Mouse (Mus musculus) hindbrain, embryonic 13.5 days (tissue): ENCODE results near the gene Zfp385a. TPM values are rescaled to one million over a fixed set of nuclear protein-coding genes. Genes with fewer than 3 reads are reported as not detected.

Experiments
- ATAC-seq: fragments of 200-750 bp; cut with Nextera tagmentation; 2 replicates; pipeline ENCODE4 v1.8.0; 2017; ENCODE audit warnings: moderate TSS enrichment; ENCODE audit not compliant: low FRiP score
- H3K27ac ChIP-seq: fragments of 300-500 bp; sonication (generic); 2 replicates; pipeline ENCODE4 v1.5.1; 2015; ENCODE audit warnings: inconsistent platforms, mild to moderate bottlenecking, moderate library complexity
- H3K27me3 ChIP-seq: fragments of 300-500 bp; sonication (generic); 2 replicates; pipeline ENCODE4 v1.6.1; 2015; ENCODE audit warnings: mild to moderate bottlenecking, inconsistent platforms
- H3K36me3 ChIP-seq: fragments of 300-500 bp; sonication (generic); 2 replicates; pipeline ENCODE4 v1.6.1; 2015; ENCODE audit warnings: mild to moderate bottlenecking, inconsistent platforms
- H3K4me1 ChIP-seq: fragments of 300-500 bp; sonication (generic); replicated peaks from 2 replicates; pipeline ENCODE4 v1.6.1; 2015; ENCODE audit warnings: inconsistent platforms
- H3K4me2 ChIP-seq: fragments of 300-500 bp; sonication (generic); 2 replicates; pipeline ENCODE4 v1.6.1; 2015; ENCODE audit warnings: inconsistent platforms, mild to moderate bottlenecking, moderate library complexity
- H3K4me3 ChIP-seq: fragments of 300-500 bp; sonication (generic); 2 replicates; pipeline ENCODE4 v1.5.1; 2015; ENCODE audit warnings: mild to moderate bottlenecking, inconsistent platforms
- H3K9ac ChIP-seq: fragments of 300-500 bp; sonication (generic); 2 replicates; pipeline ENCODE4 v1.6.1; 2015; ENCODE audit warnings: mild to moderate bottlenecking, inconsistent platforms
- H3K9me3 ChIP-seq: fragments of 300-500 bp; sonication (generic); 2 replicates; pipeline ENCODE4 v1.6.1; 2016; ENCODE audit warnings: inconsistent platforms
- WGBS: fragments of 180-500 bp; shearing (Covaris S2); methylation state at CpG from one replicate; pipeline ENCODE4 v1.1.7; 2015; 5-methylcytosine and 5-hydroxymethylcytosine counted together
- polyA plus RNA-seq: library from polyadenylated mRNA; unstranded; fragments of >200 nt; fragmentation: Nextera tagmentation; extraction: Ambion mirVana; gene quantifications from 2 replicates; pipeline ENCODE4 v1.2.1, GENCODE M21; 2015

The Zfp385a gene
- polyA plus RNA-seq, 1 experiment from 2014 or later: 18.6 TPM

DNA sequence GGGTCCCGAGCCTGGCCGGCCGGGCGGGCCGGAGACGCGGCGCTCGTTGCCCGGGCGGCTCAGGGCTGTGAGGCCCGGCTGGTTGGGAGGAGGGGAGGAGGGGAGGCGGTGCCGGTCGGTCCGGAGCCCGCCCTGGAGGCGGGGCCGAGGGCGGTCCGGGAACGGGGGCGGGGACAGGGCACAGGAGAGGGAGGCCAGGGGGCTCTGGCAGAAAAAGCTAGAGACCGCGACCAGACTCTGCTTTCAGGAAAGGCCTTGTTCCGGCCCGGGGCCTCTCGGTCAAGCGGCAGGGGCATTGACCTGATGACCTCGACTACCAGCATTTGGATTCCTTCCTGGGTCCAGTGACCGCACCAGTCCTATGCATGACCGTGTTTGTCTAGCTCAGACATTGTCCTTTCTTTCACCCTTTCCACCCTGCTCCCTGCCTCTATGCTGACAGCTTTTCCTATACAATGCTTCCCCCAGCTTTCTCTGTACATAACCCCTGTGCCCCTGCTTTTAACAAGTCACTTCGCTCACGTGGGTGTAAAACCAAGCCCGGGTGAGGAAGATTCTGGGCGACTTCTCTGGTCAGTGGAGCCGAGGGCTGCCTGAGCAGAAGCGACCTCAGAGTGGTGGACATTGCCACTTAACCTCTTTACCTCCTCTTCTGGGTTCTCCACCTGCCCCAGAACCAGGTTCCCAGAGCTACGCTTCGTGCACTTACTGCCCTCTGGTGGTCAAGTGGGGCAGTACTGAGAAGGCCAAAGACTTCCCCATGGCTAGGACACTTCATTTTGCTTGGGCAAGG is 16.2 kb downstream of the Zfp385a start:
- ATAC-seq: peak; percentile 97
- H3K4me3 ChIP-seq: peak overlapping the region; percentile 67
- H3K27me3 ChIP-seq: no peaks in the 10 kb centered on the region
- peaks cover 10% of the 10 kb centered on the region for H3K36me3 ChIP-seq
- H3K27ac ChIP-seq: peak overlapping the region; percentile 85
- peak overlapping the region; percentile 78 for H3K4me2 ChIP-seq
- H3K9ac ChIP-seq: peak overlapping the region; percentile 90
- no peaks in the 10 kb centered on the region for H3K9me3 ChIP-seq
- 1% methylated on average over 35 of the region's 40 CpGs for WGBS
- H3K4me1 ChIP-seq: peaks cover 39% of the 10 kb centered on the region

GRCm38 (mm10) chr15:103323070-103323454 is 16.8 kb downstream of the Zfp385a start:
- Histone ChIP-seq H3K27me3 (no peaks in the 10 kb centered on the region), H3K4me3 (peak overlapping the region; percentile 67), H3K36me3 (peaks cover 16% of the 10 kb centered on the region), H3K9me3 (no peaks in the 10 kb centered on the region), H3K4me1 (peaks cover 42% of the 10 kb centered on the region), H3K27ac (peak overlapping the region; percentile 85), H3K9ac (peak overlapping the region; percentile 90), H3K4me2 (peak overlapping the region; percentile 78)
- ATAC-seq: peak; percentile 75
- 0% methylated on average over 17 of the region's 26 CpGs for WGBS

DNA sequence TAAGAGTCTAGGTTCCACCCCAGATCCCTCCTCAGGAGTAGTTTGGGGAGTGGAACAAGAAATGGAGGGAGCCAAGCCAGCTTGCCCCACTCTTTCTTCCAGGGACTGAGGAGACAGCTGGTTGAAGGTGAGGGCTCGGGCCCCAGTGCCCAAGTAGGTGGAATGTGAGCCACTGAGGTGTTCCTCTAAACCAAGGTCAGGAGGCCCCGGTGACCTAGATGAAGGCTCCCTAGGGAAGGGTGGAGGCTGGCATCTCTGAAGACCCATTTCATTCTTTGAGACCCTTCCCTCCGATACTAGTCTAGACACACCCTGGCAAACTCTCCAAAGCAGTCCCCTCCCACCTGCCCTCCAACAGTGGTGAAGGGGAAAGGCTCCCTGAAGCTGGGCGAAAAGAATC is 17.5 kb downstream of the Zfp385a start:
- peak overlapping the region; percentile 90 for H3K9ac ChIP-seq
- H3K4me1 ChIP-seq: peaks cover 42% of the 10 kb centered on the region
- H3K4me2 ChIP-seq: peak overlapping the region; percentile 78
- WGBS: 43% methylated on average over 4 of the region's 4 CpGs
- peak overlapping the region; percentile 67 for H3K4me3 ChIP-seq
- H3K27ac ChIP-seq: peak overlapping the region; percentile 85
- H3K9me3 ChIP-seq: no peaks in the 10 kb centered on the region
- H3K36me3 ChIP-seq: peaks cover 23% of the 10 kb centered on the region
- ATAC-seq: no peak
- no peaks in the 10 kb centered on the region for H3K27me3 ChIP-seq

- Histone ChIP-seq H3K4me1 (peaks cover 42% of the 10 kb centered on the region), H3K36me3 (peaks cover 36% of the 10 kb centered on the region), H3K4me2 (0 out of 2 replicates have a peak overlapping the region, but pooled peaks have one; percentile 78), H3K9ac (peak overlapping the region; percentile 90; the same call in 1 of the 2 replicates), H3K27ac (no peak overlapping the region), H3K4me3 (no peak overlapping the region), H3K9me3 (no peaks in the 10 kb centered on the region), H3K27me3 (no peaks in the 10 kb centered on the region)
- 64% methylated on average over 1 of the region's 1 CpGs for WGBS
- ATAC-seq: no peak
Observed at GRCm38 (mm10) chr15:103321076-103321475, 18.8 kb downstream of the Zfp385a start.

DNA sequence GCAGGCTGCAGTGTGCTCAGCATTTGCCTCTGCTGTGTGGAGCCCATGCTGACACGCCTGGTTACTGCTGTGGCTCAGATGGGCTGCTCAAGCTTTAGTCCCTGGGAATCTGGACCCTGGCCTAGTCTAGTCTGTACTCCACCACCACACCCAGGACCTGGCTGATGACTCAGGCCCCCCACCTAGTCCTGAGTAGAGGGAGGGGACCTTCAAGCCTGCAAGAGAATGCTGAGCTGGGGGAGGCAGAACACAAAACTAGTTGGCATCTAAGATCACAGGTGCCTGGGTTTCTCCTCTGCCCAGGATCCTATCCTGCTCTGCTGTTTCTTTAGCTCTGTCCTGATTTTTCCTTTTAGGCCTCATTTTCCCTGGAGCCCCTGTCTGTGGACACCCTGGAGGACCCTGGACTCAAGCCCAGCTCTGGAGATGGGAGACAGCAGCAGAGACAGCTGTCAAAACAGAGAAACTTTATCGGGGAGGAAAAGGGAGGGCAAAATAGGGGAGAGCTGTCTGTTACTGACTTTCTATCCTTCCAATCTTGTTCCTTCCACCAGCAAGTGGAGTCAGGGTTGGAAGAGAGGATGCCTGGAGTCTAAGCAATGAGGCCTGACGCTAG is 21.6 kb downstream of the Zfp385a start:
- WGBS: 64% methylated on average over 3 of the region's 3 CpGs
- H3K27ac ChIP-seq: no peak overlapping the region
- peaks cover 55% of the 10 kb centered on the region for H3K4me1 ChIP-seq
- H3K4me2 ChIP-seq: no peak overlapping the region
- peaks cover 43% of the 10 kb centered on the region for H3K36me3 ChIP-seq
- no peak overlapping the region for H3K4me3 ChIP-seq
- no peaks in the 10 kb centered on the region for H3K27me3 ChIP-seq
- no peak for ATAC-seq
- 0 out of 2 replicates have a peak overlapping the region, but pooled peaks have one; percentile 30 for H3K9ac ChIP-seq
- no peaks in the 10 kb centered on the region for H3K9me3 ChIP-seq

- 84% methylated on average over 8 of the region's 8 CpGs for WGBS
- H3K9ac ChIP-seq: 0 out of 2 replicates have a peak overlapping the region, but pooled peaks have one; percentile 30
Observed at GRCm38 (mm10) chr15:103317731-103318130, 22.2 kb downstream of the Zfp385a start.

GRCm38 (mm10) chr15:103317120-103317519 is 22.8 kb downstream of the Zfp385a start:
- H3K36me3 ChIP-seq: peaks cover 43% of the 10 kb centered on the region
- no peak overlapping the region for H3K9ac ChIP-seq
- H3K4me1 ChIP-seq: peaks cover 53% of the 10 kb centered on the region
- H3K27me3 ChIP-seq: no peaks in the 10 kb centered on the region
- no peaks in the 10 kb centered on the region for H3K9me3 ChIP-seq
- no peak overlapping the region for H3K27ac ChIP-seq
- H3K4me2 ChIP-seq: no peak overlapping the region
- H3K4me3 ChIP-seq: no peak overlapping the region
- ATAC-seq: no peak

More at GRCm38 (mm10) chr15:103317731-103318130, 22.2 kb downstream of the Zfp385a start:
- Histone ChIP-seq H3K9me3 (no peaks in the 10 kb centered on the region), H3K4me3 (no peak overlapping the region), H3K4me1 (peaks cover 60% of the 10 kb centered on the region), H3K27me3 (no peaks in the 10 kb centered on the region), H3K36me3 (peaks cover 43% of the 10 kb centered on the region), H3K4me2 (no peak overlapping the region), H3K27ac (no peak overlapping the region)
- ATAC-seq: no peak

DNA sequence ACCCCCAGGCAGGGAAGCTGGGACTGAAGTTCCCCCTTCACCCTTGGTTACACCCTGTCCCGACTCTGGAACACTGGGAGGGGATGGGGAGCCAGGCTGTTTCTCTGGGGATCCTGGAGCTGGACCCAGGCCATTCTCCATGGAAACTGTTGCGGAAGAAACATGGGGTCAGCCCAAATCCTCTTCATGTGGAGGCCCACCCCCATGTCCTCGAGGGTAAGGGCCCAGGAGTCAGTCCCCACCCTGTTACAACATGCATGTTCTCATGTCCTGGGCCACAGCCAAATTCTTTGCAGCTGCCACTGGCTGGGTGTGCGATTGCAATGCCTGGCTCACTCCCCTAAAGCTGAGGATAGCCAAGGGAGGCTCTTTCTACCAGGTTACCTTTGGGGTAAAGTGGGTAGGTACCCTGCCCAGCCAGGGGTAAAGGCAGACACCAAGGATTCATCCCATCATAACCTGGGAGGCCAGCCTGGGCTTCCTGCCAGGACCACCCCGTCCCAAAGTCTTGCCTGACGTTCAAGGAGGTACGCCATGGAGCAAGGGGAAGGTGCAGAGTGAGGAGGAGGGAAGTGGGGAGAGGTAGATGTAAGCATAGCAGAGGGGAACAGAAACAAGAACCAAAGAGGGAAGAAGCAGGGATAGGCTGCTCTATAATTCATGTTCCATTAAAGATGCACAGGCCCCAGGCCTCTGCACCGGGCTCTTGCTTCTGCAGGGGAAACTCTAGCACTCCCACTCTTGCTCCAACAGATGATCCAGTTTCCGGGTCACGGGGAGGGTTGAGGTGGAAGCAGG is 23.7 kb downstream of the Zfp385a start:
- Histone ChIP-seq H3K9ac (peak overlapping the region; percentile 39; the same call in 1 of the 2 replicates), H3K4me3 (no peak overlapping the region), H3K4me2 (no peak overlapping the region), H3K9me3 (no peaks in the 10 kb centered on the region), H3K4me1 (peaks cover 44% of the 10 kb centered on the region), H3K27ac (no peak overlapping the region), H3K27me3 (no peaks in the 10 kb centered on the region), H3K36me3 (peaks cover 43% of the 10 kb centered on the region)
- 84% methylated on average over 10 of the region's 10 CpGs for WGBS
- ATAC-seq: no peak

- Histone ChIP-seq H3K4me1 (peaks cover 33% of the 10 kb centered on the region), H3K9ac (peak overlapping the region; percentile 65), H3K4me2 (peak overlapping the region; percentile 54), H3K36me3 (peaks cover 42% of the 10 kb centered on the region), H3K27ac (0 out of 2 replicates have a peak overlapping the region, but pooled peaks have one; percentile 30), H3K27me3 (0 out of 2 replicates have a peak, but pooled peaks cover 2% of the 10 kb centered on the region), H3K4me3 (peak overlapping the region; percentile 24), H3K9me3 (no peaks in the 10 kb centered on the region)
- 2% methylated on average over 18 of the region's 18 CpGs for WGBS
- ATAC-seq: peak; percentile 69
Observed at GRCm38 (mm10) chr15:103315011-103315502, 24.8 kb downstream of the Zfp385a start.

- 33% methylated on average over 20 of the region's 22 CpGs for WGBS
- peak overlapping the region; percentile 65 for H3K9ac ChIP-seq
- H3K4me3 ChIP-seq: no peak overlapping the region
- H3K36me3 ChIP-seq: peaks cover 38% of the 10 kb centered on the region
- peaks cover 4% of the 10 kb centered on the region; the same call in 1 of the 2 replicates for H3K27me3 ChIP-seq
- H3K27ac ChIP-seq: no peak overlapping the region
- H3K4me1 ChIP-seq: peaks cover 31% of the 10 kb centered on the region
- peak overlapping the region; percentile 54 for H3K4me2 ChIP-seq
- no peak for ATAC-seq
- no peaks in the 10 kb centered on the region for H3K9me3 ChIP-seq
Observed at GRCm38 (mm10) chr15:103314181-103314580, 25.7 kb downstream of the Zfp385a start.

GRCm38 (mm10) chr15:103313495-103314095 is 26.3 kb downstream of the Zfp385a start:
- H3K4me3 ChIP-seq: no peak overlapping the region
- H3K9me3 ChIP-seq: no peaks in the 10 kb centered on the region
- peak overlapping the region; percentile 65; the same call in 1 of the 2 replicates for H3K9ac ChIP-seq
- H3K27ac ChIP-seq: 0 out of 2 replicates have a peak overlapping the region, but pooled peaks have one; percentile 18
- H3K4me1 ChIP-seq: peaks cover 36% of the 10 kb centered on the region
- no peak for ATAC-seq
- H3K4me2 ChIP-seq: peak overlapping the region; percentile 54
- H3K27me3 ChIP-seq: peaks cover 10% of the 10 kb centered on the region
- H3K36me3 ChIP-seq: peaks cover 32% of the 10 kb centered on the region
- WGBS: 8% methylated on average over 18 of the region's 18 CpGs
